Mouse (Mus musculus) ES-E14 (cell line): ENCODE measurements at regions not wholly inside any gene's neighbourhood (a gene's known extent, or its start where the extent isn't known, plus 50 kb on each side); places are given as distances from the start of the nearest gene placed in this dataset.

Experiments used
- DNase-seq: peaks from one replicate; pipeline ENCODE4 v3.0.0-alpha.2; 2013; ENCODE audit warnings: low read depth, low spot score
- H3K27ac ChIP-seq: 2 replicates; pipeline ENCODE4 v1.5.1; 2012; ENCODE audit warnings: low read depth, mild to moderate bottlenecking, low read length, moderate library complexity, mixed read lengths; ENCODE audit not compliant: poor library complexity, insufficient read depth, severe bottlenecking
- H3K36me3 ChIP-seq: 2 replicates; pipeline ENCODE4 v1.6.1; 2012; ENCODE audit warnings: mild to moderate bottlenecking, low read length, moderate library complexity, mixed read lengths; ENCODE audit not compliant: control insufficient read depth, poor library complexity, insufficient read depth, severe bottlenecking
- H3K4me1 ChIP-seq, 2 experiments: fragments of 150-350 bp in 1 of 2; sonication (generic) in 1 of 2; 2 replicates each; pipeline ENCODE4 v1.6.1; 2012; ENCODE audit warnings: low read length in 2 of 2, mild to moderate bottlenecking in 1 of 2, mixed read lengths in 1 of 2; ENCODE audit not compliant: control insufficient read depth in 2 of 2, insufficient read depth in 2 of 2, poor library complexity in 1 of 2
- H3K4me3 ChIP-seq, 2 experiments: fragments of 150-350 bp in 1 of 2; sonication (generic) in 1 of 2; 2 replicates each; pipeline ENCODE4 v1.5.1; 2012; ENCODE audit warnings: low read length in 2 of 2, low read depth in 1 of 2, mild to moderate bottlenecking in 1 of 2, mixed read lengths in 1 of 2; ENCODE audit not compliant: insufficient read depth in 1 of 2, poor library complexity in 1 of 2, severe bottlenecking in 1 of 2
- H3K9ac ChIP-seq: 2 replicates; pipeline ENCODE4 v1.6.1; 2012; ENCODE audit warnings: low read depth, mild to moderate bottlenecking, low read length, mixed read lengths; ENCODE audit not compliant: poor library complexity, insufficient read depth, severe bottlenecking
- H3K9me3 ChIP-seq: fragments of 150-350 bp; sonication (generic); 2 replicates; pipeline ENCODE4 v1.6.1; 2012; ENCODE audit warnings: low read depth, mild to moderate bottlenecking, low read length; ENCODE audit not compliant: control insufficient read depth, insufficient read depth
- CHD2 ChIP-seq: IDR thresholded peaks from 2 replicates; pipeline ENCODE4 v1.6.1; 2014; ENCODE audit warnings: mild to moderate bottlenecking, low read depth, low read length, inconsistent platforms
- HCFC1 ChIP-seq: IDR thresholded peaks from 2 replicates; pipeline ENCODE4 v1.6.1; 2012; ENCODE audit warnings: low read length, inconsistent platforms, borderline replicate concordance; ENCODE audit not compliant: insufficient read depth
- MAFK ChIP-seq: IDR thresholded peaks from 2 replicates; pipeline ENCODE4 v1.6.1; 2014; ENCODE audit warnings: mild to moderate bottlenecking, low read depth, low read length, inconsistent platforms; ENCODE audit not compliant: insufficient read depth
- ZC3H11A ChIP-seq: IDR thresholded peaks from 2 replicates; pipeline ENCODE4 v1.6.1; 2012; ENCODE audit warnings: low read depth, mild to moderate bottlenecking, inconsistent platforms, low read length, borderline replicate concordance
- ZNF384 ChIP-seq: IDR thresholded peaks from 2 replicates; pipeline ENCODE4 v1.6.1; 2012; ENCODE audit warnings: low read depth, low read length, inconsistent platforms
- in situ Hi-C, 2 experiments: fragments of 600-800 bp; cut with MboI; formaldehyde crosslinking; loops; one replicate each; pipeline ENCODE4 v1.15.1; 2025; ENCODE audit warnings: low sequenced_read_pairs in 2 of 2, inconsistent platforms in 1 of 2; ENCODE audit not compliant: unreplicated experiment in 2 of 2

- no peak for DNase-seq
- Histone ChIP-seq H3K36me3 (no peaks in the 10 kb centered on the region), H3K4me3 (no peak overlapping the region), H3K9ac (no peak overlapping the region), H3K4me1 (no peaks in the 10 kb centered on the region), H3K27ac (no peak overlapping the region), H3K9me3 (no peaks in the 10 kb centered on the region)
- TF ChIP-seq ZNF384 (no peak), CHD2 (no peak), MAFK (no peak), ZC3H11A (no peak), HCFC1 (no peak)
- in situ Hi-C loops, result no loop called here
Measured at GRCm38 (mm10) chr10:103591985-103592384, 224.4 kb downstream of the Slc6a15 start.

- no peak for TF ChIP-seq HCFC1
- TF ChIP-seq CHD2, result no peak
- no peak for TF ChIP-seq ZC3H11A
- TF ChIP-seq MAFK, result no peak
- no peak for TF ChIP-seq ZNF384
Measured at GRCm38 (mm10) chr10:103641162-103641561, 273.6 kb downstream of the Slc6a15 start.

GRCm38 (mm10) chr10:103649848-103650247 is 282.3 kb downstream of the Slc6a15 start:
- TF ChIP-seq ZNF384, result no peak
- TF ChIP-seq MAFK, result no peak
- TF ChIP-seq ZC3H11A, result no peak
- no peak for TF ChIP-seq CHD2
- no peak for TF ChIP-seq HCFC1
- H3K9me3 ChIP-seq, result no peaks in the 10 kb centered on the region
- no peak for DNase-seq
- H3K9ac ChIP-seq, result no peak overlapping the region
- H3K36me3 ChIP-seq, result no peaks in the 10 kb centered on the region
- in situ Hi-C loops, result no loop called here
- H3K4me3 ChIP-seq, result no peak overlapping the region
- H3K27ac ChIP-seq, result no peak overlapping the region
- H3K4me1 ChIP-seq, result no peaks in the 10 kb centered on the region

More at GRCm38 (mm10) chr10:103641162-103641561, 273.6 kb downstream of the Slc6a15 start:
- no peaks in the 10 kb centered on the region for H3K36me3 ChIP-seq
- no peaks in the 10 kb centered on the region for H3K9me3 ChIP-seq
- in situ Hi-C loops, result no loop called here
- no peak overlapping the region for H3K9ac ChIP-seq
- no peak overlapping the region for H3K27ac ChIP-seq
- DNase-seq, result no peak
- H3K4me1 ChIP-seq, result no peaks in the 10 kb centered on the region
- no peak overlapping the region for H3K4me3 ChIP-seq

GRCm38 (mm10) chr10:103673081-103673480 is 305.5 kb downstream of the Slc6a15 start:
- Histone ChIP-seq H3K4me1 (no peaks in the 10 kb centered on the region), H3K36me3 (no peaks in the 10 kb centered on the region), H3K4me3 (no peak overlapping the region), H3K9me3 (no peaks in the 10 kb centered on the region), H3K9ac (no peak overlapping the region), H3K27ac (no peak overlapping the region)
- no peak for DNase-seq
- in situ Hi-C loops, result no loop called here
- TF ChIP-seq ZC3H11A (no peak), CHD2 (no peak)

GRCm38 (mm10) chr10:103673765-103674164 is 306.2 kb downstream of the Slc6a15 start:
- TF ChIP-seq ZC3H11A (no peak), HCFC1 (no peak), CHD2 (no peak), MAFK (no peak), ZNF384 (no peak)
- no peak for DNase-seq
- in situ Hi-C loops, result no loop called here

More at GRCm38 (mm10) chr10:103673765-103674164, 306.2 kb downstream of the Slc6a15 start:
- H3K4me1 ChIP-seq, result no peaks in the 10 kb centered on the region
- H3K36me3 ChIP-seq, result no peaks in the 10 kb centered on the region
- H3K4me3 ChIP-seq, result no peak overlapping the region
- no peaks in the 10 kb centered on the region for H3K9me3 ChIP-seq
- H3K27ac ChIP-seq, result no peak overlapping the region
- no peak overlapping the region for H3K9ac ChIP-seq
